Mouse (Mus musculus) midbrain, embryonic 11.5 days (tissue): ENCODE measurements around the gene Cenpo. TPM values are rescaled to one million over a fixed set of nuclear protein-coding genes. Genes with fewer than 3 reads are reported as not detected.
A peak's percentile ranks its signal among the peaks of the same experiment; 100 is the strongest.

Experiments used
- ATAC-seq: fragments of 200-750 bp; cut with Nextera tagmentation; 2 replicates; pipeline ENCODE4 v1.8.0; 2017; ENCODE audit warnings: moderate TSS enrichment, moderate library complexity; ENCODE audit not compliant: low FRiP score
- DNase-seq: peaks from one replicate; pipeline ENCODE4 v3.0.0; 2015; ENCODE audit warnings: low spot score; ENCODE audit errors: missing footprints
- H3K27ac ChIP-seq: fragments of 300-500 bp; sonication (generic); 2 replicates; pipeline ENCODE4 v1.5.1; 2014; ENCODE audit warnings: low read depth, low read length
- H3K27me3 ChIP-seq: fragments of 300-500 bp; sonication (generic); 2 replicates; pipeline ENCODE4 v1.6.1; 2014; ENCODE audit warnings: mild to moderate bottlenecking, low read length, moderate library complexity, mixed read lengths; ENCODE audit not compliant: control insufficient read depth, insufficient read depth
- H3K36me3 ChIP-seq: fragments of 300-500 bp; sonication (generic); 2 replicates; pipeline ENCODE4 v1.6.1; 2014; ENCODE audit warnings: mild to moderate bottlenecking, low read length, moderate library complexity, mixed read lengths; ENCODE audit not compliant: control insufficient read depth, insufficient read depth
- H3K4me1 ChIP-seq: fragments of 300-500 bp; sonication (generic); 2 replicates; pipeline ENCODE4 v1.6.1; 2014; ENCODE audit warnings: low read length; ENCODE audit not compliant: control insufficient read depth, insufficient read depth
- H3K4me2 ChIP-seq: fragments of 300-500 bp; sonication (generic); 2 replicates; pipeline ENCODE4 v1.6.1; 2014; ENCODE audit warnings: mild to moderate bottlenecking, moderate library complexity
- H3K4me3 ChIP-seq: fragments of 300-500 bp; sonication (generic); 2 replicates; pipeline ENCODE4 v1.5.1; 2014; ENCODE audit warnings: low read depth, low read length
- H3K9ac ChIP-seq: fragments of 300-500 bp; sonication (generic); 2 replicates; pipeline ENCODE4 v1.6.1; 2014; ENCODE audit warnings: low read length
- H3K9me3 ChIP-seq: fragments of 300-500 bp; sonication (generic); 2 replicates; pipeline ENCODE4 v1.6.1; 2016; ENCODE audit warnings: low read length; ENCODE audit not compliant: control insufficient read depth
- WGBS: fragments of 180-500 bp; shearing (Covaris S2); extraction: QIAGEN DNeasy Blood & Tissue Kit; methylation state at CpG from one replicate; pipeline ENCODE4 v1.1.7; 2014; 5-methylcytosine and 5-hydroxymethylcytosine counted together
- polyA plus RNA-seq: library from polyadenylated mRNA; unstranded; fragments of >200 nt; fragmentation: Nextera tagmentation; extraction: Ambion mirVana; gene quantifications from 2 replicates; pipeline ENCODE4 v1.2.1, GENCODE M21; 2014

Cenpo gene
- 19.7 and 21.9 TPM in 2 replicates for polyA plus RNA-seq

DNA sequence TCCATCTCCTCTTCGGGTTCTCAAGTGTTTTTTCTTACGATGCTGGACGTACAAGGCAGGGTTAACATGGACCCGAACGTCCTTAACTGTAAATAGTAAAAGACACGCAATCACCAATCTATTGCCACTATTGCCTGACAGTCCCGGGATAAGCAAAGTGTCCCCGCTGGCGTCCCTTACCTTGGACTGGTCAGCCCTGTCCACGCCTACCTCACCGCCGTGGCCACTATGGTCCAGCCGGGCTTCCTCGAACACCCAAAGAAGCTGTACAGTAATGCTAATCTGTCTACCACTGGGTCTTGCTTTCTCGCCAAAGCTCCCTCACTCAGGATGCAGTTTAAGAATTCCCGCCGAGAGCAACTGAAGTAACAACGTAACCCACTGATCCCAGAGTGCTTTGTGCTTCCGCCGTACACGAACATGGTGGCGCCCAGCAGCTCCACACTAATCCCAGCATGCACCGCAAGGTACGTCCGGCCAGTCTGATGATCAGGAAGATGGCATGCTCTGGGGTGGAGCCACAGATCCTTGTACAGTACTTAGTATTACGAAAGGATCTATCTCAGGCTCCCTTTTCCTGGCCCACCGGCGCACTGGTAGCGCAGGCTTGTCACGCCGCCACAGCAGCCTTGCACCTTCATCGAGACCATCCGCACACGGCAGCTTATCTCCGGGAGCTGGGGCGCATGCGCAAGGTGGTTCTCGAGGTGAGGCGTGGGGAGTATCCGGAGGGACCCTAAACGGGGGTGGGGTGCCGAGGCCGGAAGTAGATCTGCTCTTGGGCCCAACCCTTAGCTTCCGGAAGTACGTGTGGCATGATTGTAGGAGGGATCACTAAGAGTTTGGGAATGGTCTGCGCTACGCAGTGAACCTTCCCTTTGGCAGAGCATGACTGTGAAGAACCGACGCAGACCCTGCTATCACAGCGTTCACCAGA is at the start of gene Cenpo, which contains the start of gene Ptrhd1:
Cenpo (minus strand) TSS at position 723 of the 937 bp plus-strand sequence.
Ptrhd1 (plus strand) TSS at position 456 of the 937 bp plus-strand sequence.
- Histone ChIP-seq H3K4me1 (peaks cover 12% of the 10 kb centered on the region; the same call in 1 of the 2 replicates), H3K27ac (peak within 1 kb of the TSS; percentile 51), H3K27me3 (no peaks in the 10 kb centered on the region), H3K4me2 (peak within 1 kb of the TSS; percentile 54), H3K9ac (peak within 1 kb of the TSS; percentile 73), H3K4me3 (peak within 1 kb of the TSS; percentile 76), H3K36me3 (peaks cover 3% of the 10 kb centered on the region; the same call in 1 of the 2 replicates), H3K9me3 (no peaks in the 10 kb centered on the region)
- DNase-seq (peak; percentile 99), ATAC-seq (peak; percentile 99)
- under 1% methylated on average over 50 of the region's 50 CpGs for WGBS

DNA sequence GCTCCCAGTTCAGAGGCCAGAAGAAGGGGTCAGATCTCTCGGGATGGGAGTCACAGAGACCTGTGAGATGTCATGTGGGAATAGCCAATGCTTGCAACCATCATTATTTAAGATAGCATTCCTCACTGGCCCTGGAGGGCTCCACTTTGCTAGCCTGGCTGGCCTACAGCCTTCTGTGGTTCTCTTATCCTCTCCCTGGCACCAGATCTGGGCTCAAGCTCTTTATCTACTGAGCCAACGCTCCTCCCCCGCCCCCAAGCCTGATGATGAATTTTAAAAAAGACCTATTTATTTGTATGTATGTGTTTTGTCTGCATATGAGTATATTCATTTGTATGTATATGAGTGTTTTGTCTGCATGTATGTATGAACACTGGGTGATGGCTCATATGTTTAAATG is 45.8 kb upstream of the Cenpo start:
- no peaks in the 10 kb centered on the region for H3K4me1 ChIP-seq
- no peak for ATAC-seq

DNA sequence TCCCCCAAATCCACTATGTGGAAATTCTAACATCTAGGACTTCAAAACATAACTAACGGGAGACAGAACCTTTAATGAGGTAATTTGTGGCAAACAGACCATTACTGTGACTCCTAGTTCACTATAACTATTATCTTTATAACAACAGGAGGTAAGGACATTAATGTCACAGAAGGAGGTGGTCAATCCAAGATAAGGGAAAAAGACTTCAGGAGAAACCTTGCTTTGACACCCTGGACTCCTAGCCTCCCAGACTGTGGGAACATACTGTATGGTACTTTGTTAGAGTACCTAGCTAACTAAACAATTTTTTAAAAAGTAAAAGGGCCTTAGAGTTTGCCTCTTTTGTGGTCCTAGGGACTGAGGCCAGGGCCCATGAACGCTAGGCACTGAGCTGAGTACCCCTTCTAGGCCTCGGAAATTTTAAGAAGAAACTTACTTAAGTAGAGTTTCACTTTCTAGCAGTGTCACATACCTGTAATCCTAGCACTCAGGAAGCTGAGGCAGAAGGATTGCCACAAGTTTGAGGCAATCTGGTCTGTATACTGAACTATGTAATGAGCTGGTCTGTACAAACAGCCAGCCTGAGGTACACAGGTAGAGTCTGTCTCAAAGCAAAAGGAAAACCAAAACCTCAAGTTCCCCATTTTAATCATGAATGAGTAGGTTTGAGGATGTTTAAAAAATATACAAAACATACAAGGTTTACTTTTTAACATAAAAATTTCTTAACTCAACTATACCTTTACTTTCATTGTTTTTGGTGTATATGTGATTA is 45.1 kb upstream of the Cenpo start:
- Histone ChIP-seq H3K4me3 (no peak overlapping the region), H3K4me1 (no peaks in the 10 kb centered on the region), H3K36me3 (no peaks in the 10 kb centered on the region), H3K4me2 (no peak overlapping the region), H3K9me3 (no peaks in the 10 kb centered on the region), H3K27ac (no peak overlapping the region), H3K9ac (no peak overlapping the region), H3K27me3 (no peaks in the 10 kb centered on the region)
- WGBS, result 96% methylated on average over 3 of the region's 3 CpGs
- DNase-seq (no peak), ATAC-seq (no peak)

More for the DNA sequence above, 45.8 kb upstream of the Cenpo start:
- no peaks in the 10 kb centered on the region for H3K27me3 ChIP-seq
- H3K36me3 ChIP-seq, result no peaks in the 10 kb centered on the region
- H3K4me2 ChIP-seq, result no peak overlapping the region
- DNase-seq, result no peak
- H3K27ac ChIP-seq, result no peak overlapping the region
- H3K4me3 ChIP-seq, result no peak overlapping the region
- 87% methylated on average over 3 of the region's 3 CpGs for WGBS
- H3K9ac ChIP-seq, result no peak overlapping the region
- no peaks in the 10 kb centered on the region for H3K9me3 ChIP-seq

DNA sequence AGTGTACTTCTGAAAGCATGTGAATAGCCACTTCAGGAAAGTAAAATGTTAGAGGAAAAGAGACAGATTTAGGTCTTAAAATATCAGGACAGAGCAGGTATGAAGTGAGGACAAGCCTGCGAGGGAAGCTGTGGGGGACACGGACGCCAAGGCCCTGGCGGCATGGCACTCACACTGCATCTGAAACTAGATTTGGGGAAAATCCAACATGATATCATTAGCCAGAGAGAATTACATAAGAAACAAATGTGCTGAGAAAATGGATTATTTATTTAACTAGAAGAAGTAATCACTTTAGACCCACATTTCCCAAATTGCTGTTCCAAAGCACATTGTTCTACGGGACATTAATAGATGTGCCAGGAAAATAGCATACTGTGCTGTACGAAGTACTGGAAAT is 37.0 kb upstream of the Cenpo start:
- Histone ChIP-seq H3K36me3 (peaks cover 5% of the 10 kb centered on the region), H3K4me3 (no peak overlapping the region), H3K9ac (no peak overlapping the region), H3K27me3 (no peaks in the 10 kb centered on the region), H3K27ac (no peak overlapping the region), H3K4me2 (no peak overlapping the region), H3K9me3 (no peaks in the 10 kb centered on the region), H3K4me1 (no peaks in the 10 kb centered on the region)
- DNase-seq (no peak), ATAC-seq (no peak)
- WGBS, result 94% methylated on average over 6 of the region's 6 CpGs

DNA sequence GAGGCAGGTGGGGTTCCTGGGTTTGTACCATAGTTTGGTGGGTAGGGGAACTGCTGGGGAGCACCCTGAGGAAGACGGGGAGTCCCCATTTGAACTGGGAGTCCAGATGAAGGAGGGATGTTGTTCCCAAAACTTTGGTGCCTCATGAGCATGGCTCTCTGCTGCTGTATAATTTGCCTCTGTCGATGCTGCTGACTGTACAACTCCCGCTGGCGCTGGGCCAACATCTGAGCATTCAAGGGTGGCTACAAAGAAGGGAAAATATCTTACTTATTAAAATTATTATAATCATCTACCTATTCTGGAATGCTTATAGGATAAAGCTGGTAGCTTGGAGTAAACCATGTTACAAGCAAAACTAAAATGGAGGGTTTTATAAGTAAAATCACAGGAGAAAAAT is 33.7 kb upstream of the Cenpo start:
- Histone ChIP-seq H3K27ac (no peak overlapping the region), H3K4me3 (no peak overlapping the region), H3K36me3 (peaks cover 5% of the 10 kb centered on the region), H3K9ac (no peak overlapping the region), H3K9me3 (no peaks in the 10 kb centered on the region), H3K27me3 (no peaks in the 10 kb centered on the region), H3K4me1 (no peaks in the 10 kb centered on the region), H3K4me2 (no peak overlapping the region)
- WGBS, result 94% methylated on average over 4 of the region's 4 CpGs
- no peak for ATAC-seq
- no peak for DNase-seq

DNA sequence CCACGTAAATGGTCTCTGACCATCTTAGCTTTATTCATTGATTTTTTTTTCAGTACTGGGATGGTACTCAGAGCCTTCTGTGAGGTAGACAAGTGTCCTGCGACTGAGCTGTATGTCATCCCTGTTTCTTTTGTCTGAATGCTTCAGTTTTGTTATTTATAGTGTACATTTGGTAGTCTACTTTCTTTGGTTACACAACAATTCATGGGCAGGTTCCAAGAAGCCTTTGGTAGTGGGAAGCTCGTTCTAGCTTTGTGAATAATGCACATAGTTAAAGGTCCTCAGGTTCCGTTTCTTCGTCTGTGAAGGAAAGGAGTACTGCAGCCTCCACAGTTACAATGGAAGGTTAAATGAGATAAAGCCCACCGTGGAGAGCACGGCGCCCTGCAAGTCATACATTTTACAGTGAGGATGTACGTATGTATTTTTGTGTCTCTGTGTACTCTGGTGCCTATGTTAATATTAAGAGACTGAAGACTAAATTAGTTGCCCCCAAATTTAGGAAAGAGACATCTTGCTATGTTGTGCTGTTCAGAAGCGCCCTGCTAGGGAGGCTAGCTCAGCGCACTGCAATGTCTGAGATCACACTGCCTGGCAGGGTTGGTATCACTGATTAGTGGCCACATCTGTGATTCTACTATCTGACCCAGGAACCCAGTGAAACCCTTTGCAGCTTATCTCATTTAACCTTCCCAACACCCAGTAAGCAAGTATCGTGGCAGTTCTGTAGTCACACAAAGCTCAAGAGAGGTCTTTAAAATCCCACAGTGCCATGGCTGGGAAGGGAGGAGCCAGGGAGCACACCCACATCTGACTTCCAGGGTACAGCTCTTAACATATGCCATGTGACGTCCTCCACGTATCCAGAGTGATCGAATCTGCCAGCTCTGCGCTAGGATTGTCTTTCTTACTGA is 18.9 kb upstream of the Cenpo start:
- no peak overlapping the region for H3K9ac ChIP-seq
- no peaks in the 10 kb centered on the region for H3K9me3 ChIP-seq
- no peak for DNase-seq
- no peak overlapping the region for H3K27ac ChIP-seq
- no peaks in the 10 kb centered on the region for H3K4me1 ChIP-seq
- ATAC-seq, result no peak
- no peak overlapping the region for H3K4me3 ChIP-seq
- WGBS, result 90% methylated on average over 16 of the region's 16 CpGs
- no peaks in the 10 kb centered on the region for H3K27me3 ChIP-seq
- no peak overlapping the region for H3K4me2 ChIP-seq
- H3K36me3 ChIP-seq, result no peaks in the 10 kb centered on the region

DNA sequence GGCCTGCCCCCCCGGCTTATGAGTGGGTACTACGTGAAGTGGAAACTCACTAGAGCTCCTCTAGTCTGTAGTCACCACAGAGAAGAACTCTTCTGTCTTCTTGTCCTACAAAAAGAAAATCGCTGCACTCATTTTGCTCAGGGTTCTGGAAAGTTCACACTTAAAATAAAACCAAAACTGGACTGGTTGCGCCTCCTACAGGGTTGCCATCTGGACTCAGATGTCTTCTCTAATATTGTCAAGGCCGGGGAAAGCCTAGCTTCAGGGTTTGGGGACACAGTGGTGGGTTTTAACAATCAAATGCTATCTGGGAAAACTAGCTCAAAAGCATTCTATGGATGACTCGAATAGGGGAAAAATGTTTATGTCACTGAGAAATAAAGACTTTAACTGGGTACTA is 15.7 kb upstream of the Cenpo start:
- 87% methylated on average over 6 of the region's 6 CpGs for WGBS
- Histone ChIP-seq H3K4me1 (no peaks in the 10 kb centered on the region), H3K4me3 (no peak overlapping the region), H3K4me2 (no peak overlapping the region), H3K36me3 (no peaks in the 10 kb centered on the region), H3K9ac (no peak overlapping the region), H3K9me3 (no peaks in the 10 kb centered on the region), H3K27me3 (no peaks in the 10 kb centered on the region), H3K27ac (no peak overlapping the region)
- DNase-seq (no peak), ATAC-seq (no peak)

DNA sequence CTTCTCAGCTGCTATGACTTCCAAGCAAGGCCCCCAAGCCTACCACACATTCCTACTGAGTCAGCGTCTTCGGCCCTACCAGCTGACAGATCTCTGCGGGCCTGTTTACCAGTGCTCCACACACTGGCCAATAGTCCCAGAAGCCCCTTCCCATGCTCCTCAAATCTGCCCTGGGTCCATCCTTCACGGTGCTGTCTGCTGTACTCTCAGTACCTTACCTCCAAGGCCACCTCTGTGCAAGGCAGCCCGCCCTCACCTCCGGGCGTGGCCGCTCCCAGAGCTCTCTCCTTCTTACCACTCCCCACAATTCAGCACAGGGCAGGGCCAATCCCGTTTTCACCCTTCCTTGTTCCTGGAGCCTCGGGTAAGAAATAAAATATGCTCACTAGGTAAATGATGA is 11.6 kb upstream of the Cenpo start:
- H3K27ac ChIP-seq, result no peak overlapping the region
- H3K9ac ChIP-seq, result no peak overlapping the region
- no peaks in the 10 kb centered on the region for H3K4me1 ChIP-seq
- H3K4me2 ChIP-seq, result no peak overlapping the region
- 89% methylated on average over 10 of the region's 10 CpGs for WGBS
- no peak overlapping the region for H3K4me3 ChIP-seq
- no peaks in the 10 kb centered on the region for H3K27me3 ChIP-seq
- no peaks in the 10 kb centered on the region for H3K9me3 ChIP-seq
- DNase-seq (no peak), ATAC-seq (no peak)
- no peaks in the 10 kb centered on the region for H3K36me3 ChIP-seq
